Mouse (Mus musculus): ENCODE results near the gene Rpl39. TPM values are rescaled to one million over a fixed set of nuclear protein-coding genes. Genes with fewer than 3 reads are reported as not detected.

The Rpl39 gene
- polyA plus RNA-seq, 1 experiment from 2014 or later, result 520 TPM

GRCm38 (mm10) chrX:37109526-37110192 lies 24.5 kb upstream of the Rpl39 start:
- peak overlapping the region; percentile 51 for H3K4me3 ChIP-seq (ENCODE audit: low read depth, low read length)
- WGBS, result 13% methylated on average over 27 of the region's 27 CpGs

DNA sequence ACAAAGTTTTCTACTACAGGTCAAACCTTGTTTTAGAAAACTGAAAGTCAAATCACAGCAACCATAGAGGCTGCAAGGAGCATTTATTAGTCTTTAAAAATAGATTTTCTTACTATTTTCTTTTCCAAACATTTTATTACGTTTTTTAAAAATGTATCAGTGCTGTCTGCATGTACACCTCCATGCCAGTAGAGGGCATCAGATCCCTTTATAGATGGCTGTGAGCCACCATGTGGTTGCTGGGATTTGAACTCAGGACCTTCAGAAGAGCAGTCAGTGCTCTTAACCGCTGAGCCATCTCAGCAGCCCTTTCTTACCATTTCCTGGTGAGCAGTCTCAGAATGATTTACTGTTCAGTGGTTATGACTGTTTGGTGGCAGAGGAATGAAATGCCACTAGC lies 18.6 kb upstream of the Rpl39 start:
- Histone ChIP-seq H3K27ac (replicated peaks; ENCODE audit: low read depth, low read length) (no peak overlapping the region), H3K36me3 (ENCODE audit: control insufficient read depth, insufficient read depth, low read length) (no peaks in the 10 kb centered on the region), H3K9ac (ENCODE audit: low read length) (no peak overlapping the region), H3K4me1 (ENCODE audit: control insufficient read depth, insufficient read depth, low read length) (no peaks in the 10 kb centered on the region), H3K4me3 (ENCODE audit: low read depth, low read length) (no peak overlapping the region), H3K9me3 (ENCODE audit: control insufficient read depth, low read length) (no peaks in the 10 kb centered on the region), H3K4me2 (ENCODE audit: low read depth, severe bottlenecking) (no peak overlapping the region), H3K27me3 (ENCODE audit: control insufficient read depth, insufficient read depth, low read length) (no peaks in the 10 kb centered on the region)
- ATAC-seq (ENCODE audit: insufficient number of reproducible peaks, low FRiP score, low TSS enrichment, low read depth), result no peak
- WGBS, result 83% methylated on average over 2 of the region's 2 CpGs
- no peak for DNase-seq (ENCODE audit: low spot score)

More at GRCm38 (mm10) chrX:37109526-37110192, 24.5 kb upstream of the Rpl39 start:
- ATAC-seq (ENCODE audit: insufficient number of reproducible peaks, low FRiP score, low TSS enrichment, low read depth) (peak; percentile 68), DNase-seq (ENCODE audit: low spot score) (no peak)
- Histone ChIP-seq H3K36me3 (ENCODE audit: control insufficient read depth, insufficient read depth, low read length) (no peaks in the 10 kb centered on the region), H3K27ac (replicated peaks; ENCODE audit: low read depth, low read length) (0 out of 2 replicates have a peak overlapping the region, but pooled peaks have one; percentile 21), H3K9me3 (ENCODE audit: control insufficient read depth, low read length) (no peaks in the 10 kb centered on the region), H3K4me1 (ENCODE audit: control insufficient read depth, insufficient read depth, low read length) (no peaks in the 10 kb centered on the region), H3K9ac (ENCODE audit: low read length) (peak overlapping the region; percentile 58), H3K27me3 (ENCODE audit: control insufficient read depth, insufficient read depth, low read length) (no peaks in the 10 kb centered on the region), H3K4me2 (ENCODE audit: low read depth, severe bottlenecking) (peak overlapping the region; percentile 50)

DNA sequence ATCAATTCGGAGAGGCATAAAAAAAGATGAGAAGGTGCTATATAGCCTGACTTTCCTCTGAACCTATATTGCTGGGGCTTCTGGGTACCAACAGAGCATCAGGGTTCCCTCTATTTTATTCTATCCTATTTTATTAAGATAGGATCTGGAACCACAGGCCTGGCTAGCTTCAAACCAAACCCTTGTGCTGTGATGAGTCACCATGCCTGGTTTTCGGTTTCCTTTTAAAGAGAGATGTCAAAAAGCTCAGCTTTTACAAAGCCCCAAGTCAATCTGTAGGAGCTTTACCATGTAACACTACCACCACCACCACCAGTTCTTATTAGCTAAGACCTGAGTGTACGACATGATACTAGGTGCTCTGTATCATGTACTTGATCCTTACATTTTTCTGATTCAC lies 13.5 kb upstream of the Rpl39 start:
- Histone ChIP-seq H3K4me2 (ENCODE audit: low read depth, severe bottlenecking) (no peak overlapping the region), H3K9me3 (ENCODE audit: control insufficient read depth, low read length) (no peaks in the 10 kb centered on the region), H3K4me1 (ENCODE audit: control insufficient read depth, insufficient read depth, low read length) (no peaks in the 10 kb centered on the region), H3K27me3 (ENCODE audit: control insufficient read depth, insufficient read depth, low read length) (no peaks in the 10 kb centered on the region), H3K4me3 (ENCODE audit: low read depth, low read length) (no peak overlapping the region), H3K36me3 (ENCODE audit: control insufficient read depth, insufficient read depth, low read length) (no peaks in the 10 kb centered on the region), H3K27ac (replicated peaks; ENCODE audit: low read depth, low read length) (no peak overlapping the region), H3K9ac (ENCODE audit: low read length) (no peak overlapping the region)
- 96% methylated on average over 3 of the region's 3 CpGs for WGBS
- no peak for DNase-seq (ENCODE audit: low spot score)
- no peak for ATAC-seq (ENCODE audit: insufficient number of reproducible peaks, low FRiP score, low TSS enrichment, low read depth)

GRCm38 (mm10) chrX:37095106-37095768 lies 10.0 kb upstream of the Rpl39 start:
- Histone ChIP-seq H3K9me3 (ENCODE audit: control insufficient read depth, low read length) (no peaks in the 10 kb centered on the region), H3K9ac (ENCODE audit: low read length) (no peak overlapping the region), H3K4me2 (ENCODE audit: low read depth, severe bottlenecking) (no peak overlapping the region), H3K4me1 (ENCODE audit: control insufficient read depth, insufficient read depth, low read length) (no peaks in the 10 kb centered on the region), H3K36me3 (ENCODE audit: control insufficient read depth, insufficient read depth, low read length) (no peaks in the 10 kb centered on the region), H3K27me3 (ENCODE audit: control insufficient read depth, insufficient read depth, low read length) (no peaks in the 10 kb centered on the region), H3K4me3 (ENCODE audit: low read depth, low read length) (no peak overlapping the region), H3K27ac (replicated peaks; ENCODE audit: low read depth, low read length) (no peak overlapping the region)
- no peak for ATAC-seq (ENCODE audit: insufficient number of reproducible peaks, low FRiP score, low TSS enrichment, low read depth)
- DNase-seq (ENCODE audit: low spot score), result no peak
- WGBS, result 90% methylated on average over 11 of the region's 11 CpGs

DNA sequence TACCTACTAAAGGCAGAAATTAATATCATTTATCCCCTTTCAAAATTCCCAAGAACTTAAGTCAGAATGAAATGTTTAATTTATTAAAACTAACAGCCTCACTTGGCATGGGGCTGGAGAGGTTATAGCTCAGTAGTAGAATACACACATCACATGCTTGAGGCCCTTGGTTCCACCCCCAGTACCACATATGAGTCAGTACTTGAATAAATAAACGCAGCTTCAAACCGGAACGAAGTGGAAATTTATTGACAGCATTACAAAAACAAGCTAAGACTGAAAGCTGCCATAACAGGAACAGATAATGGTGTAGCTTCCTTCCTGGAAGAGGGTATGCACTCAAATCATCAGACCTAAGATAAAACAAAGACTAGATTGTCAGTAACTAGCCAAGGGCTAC lies 6.3 kb upstream of the Rpl39 start:
- Histone ChIP-seq H3K4me1 (ENCODE audit: control insufficient read depth, insufficient read depth, low read length) (no peaks in the 10 kb centered on the region), H3K36me3 (ENCODE audit: control insufficient read depth, insufficient read depth, low read length) (no peaks in the 10 kb centered on the region), H3K27me3 (ENCODE audit: control insufficient read depth, insufficient read depth, low read length) (no peaks in the 10 kb centered on the region), H3K27ac (replicated peaks; ENCODE audit: low read depth, low read length) (no peak overlapping the region), H3K4me3 (ENCODE audit: low read depth, low read length) (no peak overlapping the region), H3K9ac (ENCODE audit: low read length) (no peak overlapping the region), H3K9me3 (ENCODE audit: control insufficient read depth, low read length) (no peaks in the 10 kb centered on the region), H3K4me2 (ENCODE audit: low read depth, severe bottlenecking) (no peak overlapping the region)
- DNase-seq (ENCODE audit: low spot score) (no peak), ATAC-seq (ENCODE audit: insufficient number of reproducible peaks, low FRiP score, low TSS enrichment, low read depth) (no peak)
- 92% methylated on average over 3 of the region's 3 CpGs for WGBS

DNA sequence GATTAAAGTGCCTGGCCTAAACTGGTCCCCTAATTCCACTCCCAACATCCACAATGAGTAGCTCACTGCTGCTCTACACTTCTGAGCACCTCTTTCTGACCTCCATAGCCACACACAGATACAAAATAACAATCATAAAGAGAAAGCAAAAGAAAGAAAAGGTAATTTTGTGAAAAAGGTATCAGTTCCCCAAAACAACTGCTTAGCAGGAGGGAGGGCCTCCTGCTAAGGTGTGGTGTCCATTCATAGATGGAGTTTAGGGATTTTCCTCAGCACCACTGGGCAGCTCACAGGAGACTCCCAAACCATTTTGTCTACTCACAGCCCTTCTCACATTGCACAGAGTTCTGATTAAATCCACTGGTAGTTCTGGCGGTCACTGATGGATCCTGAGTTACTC lies 3.6 kb upstream of the Rpl39 start:
- WGBS, result 78% methylated on average over 1 of the region's 1 CpGs
- no peak overlapping the region for H3K27ac ChIP-seq (replicated peaks; ENCODE audit: low read depth, low read length)
- H3K36me3 ChIP-seq (ENCODE audit: control insufficient read depth, insufficient read depth, low read length), result no peaks in the 10 kb centered on the region
- no peak overlapping the region for H3K4me2 ChIP-seq (ENCODE audit: low read depth, severe bottlenecking)
- no peak for ATAC-seq (ENCODE audit: insufficient number of reproducible peaks, low FRiP score, low TSS enrichment, low read depth)
- no peaks in the 10 kb centered on the region for H3K9me3 ChIP-seq (ENCODE audit: control insufficient read depth, low read length)
- H3K4me3 ChIP-seq (ENCODE audit: low read depth, low read length), result no peak overlapping the region
- DNase-seq (ENCODE audit: low spot score), result no peak
- H3K4me1 ChIP-seq (ENCODE audit: control insufficient read depth, insufficient read depth, low read length), result no peaks in the 10 kb centered on the region
- H3K9ac ChIP-seq (ENCODE audit: low read length), result no peak overlapping the region
- no peaks in the 10 kb centered on the region for H3K27me3 ChIP-seq (ENCODE audit: control insufficient read depth, insufficient read depth, low read length)

DNA sequence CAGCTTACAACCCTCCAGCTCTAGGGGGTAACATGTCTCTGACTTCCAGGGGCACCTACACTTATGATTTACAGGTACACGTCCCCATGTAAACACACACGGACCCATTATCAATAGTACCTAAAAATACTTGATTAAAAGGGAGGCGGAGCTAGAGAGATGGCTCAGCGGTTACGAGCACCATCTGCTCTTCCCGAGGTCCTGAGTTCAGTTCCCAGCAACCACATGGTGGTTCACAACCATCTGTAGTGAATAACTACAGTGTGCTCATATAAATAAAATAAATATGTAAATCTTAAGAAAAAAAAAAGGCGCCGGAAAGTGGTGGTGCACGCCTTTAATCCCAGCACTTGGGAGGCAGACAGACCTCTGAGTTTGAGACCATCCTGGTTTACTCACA lies 463 bp upstream of the Rpl39 start:
- ATAC-seq (ENCODE audit: insufficient number of reproducible peaks, low FRiP score, low TSS enrichment, low read depth), result no peak
- H3K4me3 ChIP-seq (ENCODE audit: low read depth, low read length), result peak overlapping the region; percentile 55

GRCm38 (mm10) chrX:37084318-37084926 lies 780 bp downstream of the Rpl39 start:
- Histone ChIP-seq H3K27me3 (ENCODE audit: control insufficient read depth, insufficient read depth, low read length) (no peaks in the 10 kb centered on the region), H3K9me3 (ENCODE audit: control insufficient read depth, low read length) (no peaks in the 10 kb centered on the region), H3K4me1 (ENCODE audit: control insufficient read depth, insufficient read depth, low read length) (no peaks in the 10 kb centered on the region), H3K4me2 (ENCODE audit: low read depth, severe bottlenecking) (peak overlapping the region; percentile 64), H3K4me3 (ENCODE audit: low read depth, low read length) (peak overlapping the region; percentile 55), H3K27ac (replicated peaks; ENCODE audit: low read depth, low read length) (peak overlapping the region; percentile 62; the same call in 1 of the 2 replicates), H3K36me3 (ENCODE audit: control insufficient read depth, insufficient read depth, low read length) (0 out of 2 replicates have a peak, but pooled peaks cover 2% of the 10 kb centered on the region), H3K9ac (ENCODE audit: low read length) (peak overlapping the region; percentile 76)
- ATAC-seq (ENCODE audit: insufficient number of reproducible peaks, low FRiP score, low TSS enrichment, low read depth) (no peak), DNase-seq (ENCODE audit: low spot score) (no peak)
- 12% methylated on average over 19 of the region's 19 CpGs for WGBS

More for the DNA sequence above, 463 bp upstream of the Rpl39 start:
- 19% methylated on average over 9 of the region's 9 CpGs for WGBS
- H3K4me1 ChIP-seq (ENCODE audit: control insufficient read depth, insufficient read depth, low read length), result no peaks in the 10 kb centered on the region
- peak overlapping the region; percentile 39 for H3K4me2 ChIP-seq (ENCODE audit: low read depth, severe bottlenecking)
- H3K27ac ChIP-seq (replicated peaks; ENCODE audit: low read depth, low read length), result no peak overlapping the region
- no peak for DNase-seq (ENCODE audit: low spot score)
- no peaks in the 10 kb centered on the region for H3K27me3 ChIP-seq (ENCODE audit: control insufficient read depth, insufficient read depth, low read length)
- no peaks in the 10 kb centered on the region for H3K9me3 ChIP-seq (ENCODE audit: control insufficient read depth, low read length)
- 0 out of 2 replicates have a peak, but pooled peaks cover 2% of the 10 kb centered on the region for H3K36me3 ChIP-seq (ENCODE audit: control insufficient read depth, insufficient read depth, low read length)
- no peak overlapping the region for H3K9ac ChIP-seq (ENCODE audit: low read length)
